Mouse (Mus musculus): ENCODE measurements around the gene Hectd4. TPM values are rescaled to one million over a fixed set of nuclear protein-coding genes. Genes with fewer than 3 reads are reported as not detected.

The Hectd4 gene
- 5.3 and 7.3 TPM in 2 replicates for polyA plus RNA-seq (2014; fragmentation: Nextera tagmentation; extraction: Ambion mirVana)

- Histone ChIP-seq H3K9ac (ENCODE audit: low read depth, low read length) (peak within 1 kb of the TSS; percentile 93), H3K27me3 (ENCODE audit: control insufficient read depth, insufficient read depth, low read length) (no peaks in the 10 kb centered on the region), H3K27ac (ENCODE audit: low read depth, low read length) (peak within 1 kb of the TSS; percentile 82), H3K4me1 (ENCODE audit: control insufficient read depth, insufficient read depth, low read length) (peaks cover 5% of the 10 kb centered on the region), H3K9me3 (replicated peaks; ENCODE audit: control insufficient read depth, low read length) (no peaks in the 10 kb centered on the region), H3K4me3 (ENCODE audit: low read depth, low read length) (peak within 1 kb of the TSS; percentile 98), H3K4me2 (peak within 1 kb of the TSS; percentile 83), H3K36me3 (ENCODE audit: control insufficient read depth, insufficient read depth, low read length) (no peaks in the 10 kb centered on the region)
- peak; percentile 89 for ATAC-seq (replicated peaks; ENCODE audit: insufficient number of reproducible peaks, low FRiP score, low TSS enrichment)
- under 1% methylated on average over 50 of the region's 90 CpGs for WGBS (ENCODE audit: insufficient replicate concordance)
These were observed at the start of gene Hectd4 for GRCm38 (mm10) chr5:121219980-121220731. TSS of gene Hectd4 (plus strand) at chr5:121220219.

DNA sequence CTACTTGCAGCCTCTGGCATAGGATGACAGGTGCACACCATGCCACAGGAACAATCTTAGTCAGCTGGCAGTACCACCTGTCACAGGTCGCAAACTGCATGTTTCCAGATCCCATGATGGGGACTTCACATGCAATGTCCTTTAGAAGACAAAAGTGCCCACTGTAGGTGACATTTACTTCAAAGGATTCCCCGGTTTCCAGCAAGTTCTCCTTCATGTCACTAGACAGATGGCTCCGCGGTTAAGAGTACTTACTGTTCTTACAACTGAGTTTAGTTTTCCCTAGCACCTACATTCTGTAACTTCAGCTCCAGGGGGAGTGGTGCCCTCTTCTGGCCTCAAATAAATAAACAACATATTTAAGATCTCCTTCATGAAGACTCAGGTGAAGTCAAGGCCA, 47.2 kb upstream of the Hectd4 start:
- peaks cover 8% of the 10 kb centered on the region; the same call in 1 of the 2 replicates for H3K4me1 ChIP-seq (ENCODE audit: control insufficient read depth, insufficient read depth, low read length)
- no peak overlapping the region for H3K4me2 ChIP-seq
- no peak overlapping the region for H3K9ac ChIP-seq (ENCODE audit: low read depth, low read length)
- no peak for ATAC-seq (replicated peaks; ENCODE audit: insufficient number of reproducible peaks, low FRiP score, low TSS enrichment)
- no peak overlapping the region for H3K27ac ChIP-seq (ENCODE audit: low read depth, low read length)
- no peaks in the 10 kb centered on the region for H3K9me3 ChIP-seq (replicated peaks; ENCODE audit: control insufficient read depth, low read length)
- H3K27me3 ChIP-seq (ENCODE audit: control insufficient read depth, insufficient read depth, low read length): no peaks in the 10 kb centered on the region
- peaks cover 9% of the 10 kb centered on the region for H3K36me3 ChIP-seq (ENCODE audit: control insufficient read depth, insufficient read depth, low read length)
- no peak overlapping the region for H3K4me3 ChIP-seq (ENCODE audit: low read depth, low read length)
- WGBS (ENCODE audit: insufficient replicate concordance): 83% methylated on average over 4 of the region's 4 CpGs

DNA sequence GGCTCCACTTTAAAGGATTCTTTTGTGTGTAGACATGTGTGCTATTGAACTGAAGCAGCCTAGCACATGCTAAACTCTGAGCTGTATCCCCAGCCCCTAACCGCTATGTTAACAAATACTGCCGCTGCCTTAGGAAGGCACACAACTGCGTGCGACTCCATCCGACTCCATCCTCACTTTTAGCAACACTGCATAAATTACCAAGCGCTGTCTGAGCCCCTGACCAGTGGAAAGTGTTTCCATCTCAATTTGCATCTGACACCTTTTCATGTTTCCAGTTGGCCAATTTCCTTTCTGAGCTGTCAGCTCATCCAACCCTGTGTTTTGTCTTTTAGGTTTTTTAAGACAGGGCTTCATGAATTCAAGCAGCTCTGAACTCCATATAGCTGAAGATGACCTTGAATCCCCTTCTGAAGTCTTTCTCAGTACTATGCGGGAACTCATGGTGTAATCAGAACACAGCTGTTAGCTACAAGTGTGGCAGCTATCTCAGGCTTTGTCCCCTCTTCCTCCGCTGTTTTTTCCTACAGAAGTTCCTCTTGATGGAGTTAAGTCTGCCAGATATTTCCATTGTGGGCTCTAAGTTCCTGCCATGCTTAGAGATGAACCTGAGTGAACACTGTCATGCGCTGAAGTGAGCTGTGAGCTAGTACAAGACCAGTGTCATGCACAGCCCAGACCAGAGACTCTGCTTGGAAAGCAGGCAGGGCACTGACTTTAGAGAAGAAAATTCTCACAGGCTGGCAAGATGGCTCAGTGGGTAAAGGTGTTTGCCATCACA, 40.8 kb upstream of the Hectd4 start:
- Histone ChIP-seq H3K9me3 (replicated peaks; ENCODE audit: control insufficient read depth, low read length) (no peaks in the 10 kb centered on the region), H3K4me2 (no peak overlapping the region), H3K4me3 (ENCODE audit: low read depth, low read length) (no peak overlapping the region), H3K27ac (ENCODE audit: low read depth, low read length) (peak overlapping the region; percentile 75), H3K36me3 (ENCODE audit: control insufficient read depth, insufficient read depth, low read length) (no peaks in the 10 kb centered on the region), H3K27me3 (ENCODE audit: control insufficient read depth, insufficient read depth, low read length) (no peaks in the 10 kb centered on the region), H3K4me1 (ENCODE audit: control insufficient read depth, insufficient read depth, low read length) (peaks cover 54% of the 10 kb centered on the region), H3K9ac (ENCODE audit: low read depth, low read length) (no peak overlapping the region)
- ATAC-seq (replicated peaks; ENCODE audit: insufficient number of reproducible peaks, low FRiP score, low TSS enrichment): no peak
- WGBS (ENCODE audit: insufficient replicate concordance): 56% methylated on average over 9 of the region's 9 CpGs

GRCm38 (mm10) chr5:121183269-121183668, 36.8 kb upstream of the Hectd4 start:
- Histone ChIP-seq H3K4me3 (ENCODE audit: low read depth, low read length) (no peak overlapping the region), H3K9me3 (replicated peaks; ENCODE audit: control insufficient read depth, low read length) (no peaks in the 10 kb centered on the region), H3K27ac (ENCODE audit: low read depth, low read length) (no peak overlapping the region), H3K27me3 (ENCODE audit: control insufficient read depth, insufficient read depth, low read length) (no peaks in the 10 kb centered on the region), H3K4me1 (ENCODE audit: control insufficient read depth, insufficient read depth, low read length) (peaks cover 88% of the 10 kb centered on the region), H3K36me3 (ENCODE audit: control insufficient read depth, insufficient read depth, low read length) (no peaks in the 10 kb centered on the region), H3K9ac (ENCODE audit: low read depth, low read length) (no peak overlapping the region), H3K4me2 (no peak overlapping the region)
- 82% methylated on average over 9 of the region's 9 CpGs for WGBS (ENCODE audit: insufficient replicate concordance)
- no peak for ATAC-seq (replicated peaks; ENCODE audit: insufficient number of reproducible peaks, low FRiP score, low TSS enrichment)

GRCm38 (mm10) chr5:121184375-121184774, 35.6 kb upstream of the Hectd4 start:
- H3K4me1 ChIP-seq (ENCODE audit: control insufficient read depth, insufficient read depth, low read length): peaks cover 87% of the 10 kb centered on the region
- no peak overlapping the region; the same call in 1 of the 2 replicates for H3K4me3 ChIP-seq (ENCODE audit: low read depth, low read length)
- 48% methylated on average over 2 of the region's 2 CpGs for WGBS (ENCODE audit: insufficient replicate concordance)
- H3K27ac ChIP-seq (ENCODE audit: low read depth, low read length): peak overlapping the region; percentile 89
- no peaks in the 10 kb centered on the region for H3K27me3 ChIP-seq (ENCODE audit: control insufficient read depth, insufficient read depth, low read length)
- H3K9ac ChIP-seq (ENCODE audit: low read depth, low read length): no peak overlapping the region
- no peaks in the 10 kb centered on the region for H3K36me3 ChIP-seq (ENCODE audit: control insufficient read depth, insufficient read depth, low read length)
- H3K9me3 ChIP-seq (replicated peaks; ENCODE audit: control insufficient read depth, low read length): no peaks in the 10 kb centered on the region
- no peak for ATAC-seq (replicated peaks; ENCODE audit: insufficient number of reproducible peaks, low FRiP score, low TSS enrichment)
- H3K4me2 ChIP-seq: peak overlapping the region; percentile 51

- no peaks in the 10 kb centered on the region for H3K36me3 ChIP-seq (ENCODE audit: control insufficient read depth, insufficient read depth, low read length)
- no peaks in the 10 kb centered on the region for H3K9me3 ChIP-seq (replicated peaks; ENCODE audit: control insufficient read depth, low read length)
- peak overlapping the region; percentile 89 for H3K27ac ChIP-seq (ENCODE audit: low read depth, low read length)
- peak overlapping the region; percentile 17 for H3K4me3 ChIP-seq (ENCODE audit: low read depth, low read length)
- 13% methylated on average over 11 of the region's 11 CpGs for WGBS (ENCODE audit: insufficient replicate concordance)
- ATAC-seq (replicated peaks; ENCODE audit: insufficient number of reproducible peaks, low FRiP score, low TSS enrichment): peak; percentile 60
- H3K4me1 ChIP-seq (ENCODE audit: control insufficient read depth, insufficient read depth, low read length): peaks cover 81% of the 10 kb centered on the region
- H3K27me3 ChIP-seq (ENCODE audit: control insufficient read depth, insufficient read depth, low read length): no peaks in the 10 kb centered on the region
- H3K4me2 ChIP-seq: peak overlapping the region; percentile 51
- peak overlapping the region; percentile 39 for H3K9ac ChIP-seq (ENCODE audit: low read depth, low read length)
These were observed 35.0 kb upstream of the Hectd4 start for GRCm38 (mm10) chr5:121184945-121185551.

- 72% methylated on average over 8 of the region's 8 CpGs for WGBS (ENCODE audit: insufficient replicate concordance)
- Histone ChIP-seq H3K4me3 (ENCODE audit: low read depth, low read length) (no peak overlapping the region), H3K9me3 (replicated peaks; ENCODE audit: control insufficient read depth, low read length) (no peaks in the 10 kb centered on the region), H3K4me2 (peak overlapping the region; percentile 39), H3K4me1 (ENCODE audit: control insufficient read depth, insufficient read depth, low read length) (peaks cover 63% of the 10 kb centered on the region), H3K36me3 (ENCODE audit: control insufficient read depth, insufficient read depth, low read length) (no peaks in the 10 kb centered on the region), H3K27ac (ENCODE audit: low read depth, low read length) (no peak overlapping the region), H3K9ac (ENCODE audit: low read depth, low read length) (no peak overlapping the region), H3K27me3 (ENCODE audit: control insufficient read depth, insufficient read depth, low read length) (no peaks in the 10 kb centered on the region)
- ATAC-seq (replicated peaks; ENCODE audit: insufficient number of reproducible peaks, low FRiP score, low TSS enrichment): no peak
These were observed 32.4 kb upstream of the Hectd4 start for GRCm38 (mm10) chr5:121187580-121188001.

GRCm38 (mm10) chr5:121188265-121188664, 31.8 kb upstream of the Hectd4 start:
- H3K9ac ChIP-seq (ENCODE audit: low read depth, low read length): no peak overlapping the region
- H3K4me2 ChIP-seq: peak overlapping the region; percentile 39
- no peaks in the 10 kb centered on the region for H3K27me3 ChIP-seq (ENCODE audit: control insufficient read depth, insufficient read depth, low read length)
- no peaks in the 10 kb centered on the region for H3K36me3 ChIP-seq (ENCODE audit: control insufficient read depth, insufficient read depth, low read length)
- 82% methylated on average over 9 of the region's 9 CpGs for WGBS (ENCODE audit: insufficient replicate concordance)
- H3K4me1 ChIP-seq (ENCODE audit: control insufficient read depth, insufficient read depth, low read length): peaks cover 62% of the 10 kb centered on the region
- ATAC-seq (replicated peaks; ENCODE audit: insufficient number of reproducible peaks, low FRiP score, low TSS enrichment): no peak
- H3K4me3 ChIP-seq (ENCODE audit: low read depth, low read length): no peak overlapping the region
- no peak overlapping the region for H3K27ac ChIP-seq (ENCODE audit: low read depth, low read length)
- no peaks in the 10 kb centered on the region for H3K9me3 ChIP-seq (replicated peaks; ENCODE audit: control insufficient read depth, low read length)
